Mouse (Mus musculus): ENCODE results near the gene Rbm38. TPM values are rescaled to one million over a fixed set of nuclear protein-coding genes. Genes with fewer than 3 reads are reported as not detected.

Rbm38 gene
- polyA plus RNA-seq, 1 experiment = 14.5 TPM

GRCm38 (mm10) chr2:173052881-173053280 lies 32.6 kb downstream of the Rbm38 start:
- H3K4me1 ChIP-seq (ENCODE audit: control insufficient read depth, insufficient read depth, insufficient read length, low read length) = no peaks in the 10 kb centered on the region
- no peak overlapping the region for H3K4me3 ChIP-seq (ENCODE audit: insufficient read depth, low read depth, low read length)
- H3K27ac ChIP-seq (replicated peaks; ENCODE audit: low read depth, low read length) = no peak overlapping the region

GRCm38 (mm10) chr2:173053846-173054245 lies 33.5 kb downstream of the Rbm38 start:
- Histone ChIP-seq H3K4me3 (ENCODE audit: insufficient read depth, low read depth, low read length) (no peak overlapping the region), H3K4me1 (ENCODE audit: control insufficient read depth, insufficient read depth, insufficient read length, low read length) (no peaks in the 10 kb centered on the region), H3K27ac (replicated peaks; ENCODE audit: low read depth, low read length) (no peak overlapping the region)

GRCm38 (mm10) chr2:173056303-173056881 lies 36.1 kb downstream of the Rbm38 start:
- H3K4me3 ChIP-seq (ENCODE audit: insufficient read depth, low read depth, low read length) = no peak overlapping the region
- H3K27ac ChIP-seq (replicated peaks; ENCODE audit: low read depth, low read length) = no peak overlapping the region
- H3K4me1 ChIP-seq (ENCODE audit: control insufficient read depth, insufficient read depth, insufficient read length, low read length) = no peaks in the 10 kb centered on the region

GRCm38 (mm10) chr2:173056882-173057315 lies 36.6 kb downstream of the Rbm38 start:
- Histone ChIP-seq H3K4me3 (ENCODE audit: insufficient read depth, low read depth, low read length) (no peak overlapping the region), H3K27ac (replicated peaks; ENCODE audit: low read depth, low read length) (no peak overlapping the region), H3K4me1 (ENCODE audit: control insufficient read depth, insufficient read depth, insufficient read length, low read length) (no peaks in the 10 kb centered on the region)

DNA sequence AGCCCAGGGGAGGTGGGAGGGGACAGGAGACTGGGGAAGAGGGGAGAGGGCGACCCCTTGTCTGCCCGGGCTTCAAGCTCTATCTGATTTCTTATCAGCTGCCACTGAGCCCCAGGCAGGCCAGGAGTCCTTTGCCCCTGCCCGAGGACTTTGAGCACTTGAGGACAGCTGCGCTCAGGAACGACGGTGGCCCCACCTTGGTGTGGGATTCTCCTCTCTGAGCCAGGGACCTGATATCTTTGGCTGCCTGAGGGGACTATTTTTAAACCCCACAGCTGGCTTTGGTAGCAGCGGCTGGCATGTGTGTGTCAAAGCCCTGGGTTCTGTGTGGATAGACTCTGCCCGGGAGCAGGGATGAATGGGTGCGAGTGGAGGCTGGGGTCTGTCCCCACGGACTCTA lies 37.3 kb downstream of the Rbm38 start:
- Histone ChIP-seq H3K27ac (replicated peaks; ENCODE audit: low read depth, low read length) (no peak overlapping the region), H3K4me3 (ENCODE audit: insufficient read depth, low read depth, low read length) (no peak overlapping the region), H3K4me1 (ENCODE audit: control insufficient read depth, insufficient read depth, insufficient read length, low read length) (no peaks in the 10 kb centered on the region)

DNA sequence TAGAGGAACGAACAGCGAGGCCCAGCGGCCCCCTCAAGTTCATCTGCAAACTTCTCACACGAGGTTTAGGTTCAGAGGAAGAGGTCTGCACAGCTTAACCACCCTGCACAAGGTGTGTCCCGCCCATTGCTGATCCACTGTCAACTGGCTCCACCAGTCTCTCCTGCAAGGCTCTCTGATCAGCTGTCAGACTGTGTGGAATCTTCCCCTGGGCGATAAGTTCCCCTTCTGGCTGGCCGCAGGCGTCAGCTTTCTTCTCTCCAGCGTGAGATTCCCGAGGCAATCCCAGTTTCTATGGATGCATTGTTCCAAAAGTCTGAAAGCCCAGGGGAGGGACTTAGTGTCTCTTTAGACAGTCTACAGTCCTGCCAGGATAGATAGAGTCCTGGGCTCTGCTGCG lies 38.0 kb downstream of the Rbm38 start:
- H3K4me1 ChIP-seq (ENCODE audit: control insufficient read depth, insufficient read depth, insufficient read length, low read length) = no peaks in the 10 kb centered on the region
- H3K4me3 ChIP-seq (ENCODE audit: insufficient read depth, low read depth, low read length) = no peak overlapping the region
- no peak overlapping the region for H3K27ac ChIP-seq (replicated peaks; ENCODE audit: low read depth, low read length)

- no peaks in the 10 kb centered on the region for H3K4me1 ChIP-seq (ENCODE audit: control insufficient read depth, insufficient read depth, insufficient read length, low read length)
- no peak overlapping the region for H3K27ac ChIP-seq (replicated peaks; ENCODE audit: low read depth, low read length)
- no peak overlapping the region for H3K4me3 ChIP-seq (ENCODE audit: insufficient read depth, low read depth, low read length)
These were observed 40.2 kb downstream of the Rbm38 start for GRCm38 (mm10) chr2:173060450-173060849.

GRCm38 (mm10) chr2:173061443-173062351 lies 41.4 kb downstream of the Rbm38 start:
- Histone ChIP-seq H3K27ac (replicated peaks; ENCODE audit: low read depth, low read length) (no peak overlapping the region), H3K4me1 (ENCODE audit: control insufficient read depth, insufficient read depth, insufficient read length, low read length) (no peaks in the 10 kb centered on the region), H3K4me3 (ENCODE audit: insufficient read depth, low read depth, low read length) (no peak overlapping the region)

GRCm38 (mm10) chr2:173063219-173063618 lies 42.9 kb downstream of the Rbm38 start:
- Histone ChIP-seq H3K4me1 (ENCODE audit: control insufficient read depth, insufficient read depth, insufficient read length, low read length) (no peaks in the 10 kb centered on the region), H3K4me3 (ENCODE audit: insufficient read depth, low read depth, low read length) (no peak overlapping the region), H3K27ac (replicated peaks; ENCODE audit: low read depth, low read length) (no peak overlapping the region)

GRCm38 (mm10) chr2:173064864-173065263 lies 44.6 kb downstream of the Rbm38 start:
- H3K4me1 ChIP-seq (ENCODE audit: control insufficient read depth, insufficient read depth, insufficient read length, low read length) = no peaks in the 10 kb centered on the region

GRCm38 (mm10) chr2:173072948-173073347 lies 52.6 kb downstream of the Rbm38 start:
- Histone ChIP-seq H3K4me1 (ENCODE audit: control insufficient read depth, insufficient read depth, insufficient read length, low read length) (no peaks in the 10 kb centered on the region), H3K4me3 (ENCODE audit: insufficient read depth, low read depth, low read length) (no peak overlapping the region), H3K27ac (replicated peaks; ENCODE audit: low read depth, low read length) (no peak overlapping the region)

More at GRCm38 (mm10) chr2:173064864-173065263, 44.6 kb downstream of the Rbm38 start:
- no peak overlapping the region for H3K4me3 ChIP-seq (ENCODE audit: insufficient read depth, low read depth, low read length)
- no peak overlapping the region for H3K27ac ChIP-seq (replicated peaks; ENCODE audit: low read depth, low read length)

DNA sequence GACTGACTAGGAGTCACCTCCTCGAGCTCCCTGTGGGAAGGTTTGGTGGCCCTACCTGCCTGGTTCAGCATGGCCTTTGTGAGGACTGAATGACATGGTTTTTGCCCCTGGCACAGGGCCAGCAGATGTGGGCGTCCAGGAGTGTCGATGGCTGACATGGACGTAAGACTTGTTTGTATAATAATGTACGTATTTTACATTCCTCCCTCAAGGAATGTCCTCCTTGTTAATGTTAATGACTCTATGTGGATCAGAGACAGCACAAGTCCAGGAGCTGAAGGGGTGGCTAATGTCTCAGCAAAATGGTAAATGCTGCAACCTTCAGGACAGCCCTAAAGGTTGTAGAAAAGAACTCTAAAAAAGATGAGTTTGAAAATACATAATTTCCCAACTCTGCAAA lies 53.4 kb downstream of the Rbm38 start:
- H3K4me3 ChIP-seq (ENCODE audit: insufficient read depth, low read depth, low read length) = no peak overlapping the region
- H3K4me1 ChIP-seq (ENCODE audit: control insufficient read depth, insufficient read depth, insufficient read length, low read length) = no peaks in the 10 kb centered on the region
- H3K27ac ChIP-seq (replicated peaks; ENCODE audit: low read depth, low read length) = no peak overlapping the region

GRCm38 (mm10) chr2:173076921-173077320 lies 56.6 kb downstream of the Rbm38 start:
- Histone ChIP-seq H3K27ac (replicated peaks; ENCODE audit: low read depth, low read length) (no peak overlapping the region), H3K4me3 (ENCODE audit: insufficient read depth, low read depth, low read length) (no peak overlapping the region)

DNA sequence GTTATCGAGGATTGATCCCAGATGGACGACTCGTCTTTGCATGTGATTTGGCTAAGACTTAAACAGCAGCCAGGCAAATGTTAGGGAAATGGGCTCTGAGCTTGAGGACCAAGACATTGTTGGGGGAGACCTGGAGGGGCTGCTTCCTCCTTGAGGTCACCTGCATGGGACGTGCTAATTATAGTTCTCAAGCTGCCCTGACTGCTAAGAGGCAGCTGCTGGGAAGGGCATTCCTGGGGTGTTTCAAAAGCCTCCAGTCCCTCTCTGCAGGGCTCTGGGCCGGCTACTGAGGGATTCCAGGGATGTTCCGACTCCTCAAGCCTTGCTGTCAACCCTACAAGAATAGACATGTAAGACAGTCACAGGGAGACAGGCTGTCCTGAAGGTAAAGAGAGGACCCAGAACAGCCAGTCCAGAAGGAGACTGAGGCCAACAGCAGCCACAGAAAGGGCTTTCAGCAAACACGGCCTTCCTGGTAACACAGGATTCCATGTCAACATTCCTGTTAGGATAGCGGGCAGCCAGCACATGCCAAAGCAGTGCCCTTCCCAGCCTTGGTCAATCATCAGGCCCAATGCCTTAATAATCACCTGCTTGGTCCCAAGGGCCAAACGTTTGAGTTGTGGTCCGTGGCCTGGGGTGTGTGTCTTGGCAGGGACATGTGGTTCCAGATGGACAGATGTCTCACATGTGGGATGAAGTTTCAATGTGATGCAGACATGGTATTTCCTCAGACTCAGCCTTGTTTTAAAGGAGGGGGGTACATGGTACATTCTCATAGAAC lies 59.7 kb downstream of the Rbm38 start:
- H3K4me1 ChIP-seq (ENCODE audit: control insufficient read depth, insufficient read depth, insufficient read length, low read length) = no peaks in the 10 kb centered on the region
- H3K27ac ChIP-seq (replicated peaks; ENCODE audit: low read depth, low read length) = no peak overlapping the region
- no peak overlapping the region for H3K4me3 ChIP-seq (ENCODE audit: insufficient read depth, low read depth, low read length)

More at GRCm38 (mm10) chr2:173076921-173077320, 56.6 kb downstream of the Rbm38 start:
- H3K4me1 ChIP-seq (ENCODE audit: control insufficient read depth, insufficient read depth, insufficient read length, low read length) = no peaks in the 10 kb centered on the region

DNA sequence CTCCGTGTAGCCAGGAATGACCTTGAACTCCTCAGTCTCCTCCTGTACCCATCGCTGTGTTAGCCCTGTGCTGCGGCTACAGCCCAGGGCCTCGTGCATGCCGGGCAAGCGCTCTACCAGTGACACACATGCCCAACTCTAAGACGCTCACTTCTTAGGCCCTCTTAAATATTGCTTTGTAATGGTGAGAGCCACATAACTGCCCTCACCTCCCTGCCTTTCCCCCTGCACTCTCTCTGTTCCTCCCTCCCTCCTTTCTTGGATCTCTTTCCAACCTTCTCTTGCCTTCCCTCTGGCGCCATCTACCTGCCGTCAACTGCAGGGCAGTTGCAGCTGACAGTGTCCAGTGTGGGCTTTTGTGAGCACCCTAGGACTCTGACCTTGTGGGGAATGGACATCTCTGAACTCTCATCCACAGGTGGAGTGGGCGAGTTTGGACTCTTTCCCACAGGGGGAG lies 60.5 kb downstream of the Rbm38 start:
- Histone ChIP-seq H3K4me3 (ENCODE audit: insufficient read depth, low read depth, low read length) (no peak overlapping the region), H3K27ac (replicated peaks; ENCODE audit: low read depth, low read length) (no peak overlapping the region), H3K4me1 (ENCODE audit: control insufficient read depth, insufficient read depth, insufficient read length, low read length) (no peaks in the 10 kb centered on the region)
